Mouse (Mus musculus) G1E (cell line): ENCODE measurements around the gene Prpf18. TPM values are rescaled to one million over a fixed set of nuclear protein-coding genes. Genes with fewer than 3 reads are reported as not detected.

Source experiments
- ATAC-seq: 2 replicates; pipeline ENCODE4 v1.8.0; 2016; ENCODE audit warnings: mild to moderate bottlenecking; ENCODE audit not compliant: insufficient number of reproducible peaks, poor library complexity, low FRiP score, severe bottlenecking; ENCODE audit errors: extremely low read depth
- DNase-seq: peaks from one replicate; pipeline ENCODE4 v3.0.0; 2012; ENCODE audit warnings: low spot score
- H3K27me3 ChIP-seq: 2 replicates; pipeline ENCODE4 v1.6.1; 2012; ENCODE audit warnings: mild to moderate bottlenecking, low read length, inconsistent platforms; ENCODE audit not compliant: insufficient read depth
- H3K36me3 ChIP-seq: replicated peaks from 2 replicates; pipeline ENCODE3; 2012; ENCODE audit warnings: mild to moderate bottlenecking, inconsistent platforms
- H3K4me1 ChIP-seq: 2 replicates; pipeline ENCODE4 v1.6.1; 2012; ENCODE audit warnings: low read depth, low read length, inconsistent platforms, mixed read lengths; ENCODE audit not compliant: insufficient read depth
- H3K4me3 ChIP-seq: 2 replicates; pipeline ENCODE4 v1.5.1; 2012; ENCODE audit warnings: low read depth, mild to moderate bottlenecking, inconsistent platforms, low read length, moderate library complexity, mixed read lengths
- H3K9me3 ChIP-seq: replicated peaks from 2 replicates; pipeline ENCODE4 v1.6.1; 2012; ENCODE audit warnings: inconsistent platforms
- CTCF ChIP-seq: IDR thresholded peaks from 2 replicates; pipeline ENCODE4 v1.5.1; 2012; ENCODE audit warnings: low read depth, low read length, inconsistent platforms, mixed read lengths
- GATA1 ChIP-seq: IDR thresholded peaks from 2 replicates; pipeline ENCODE4 v1.6.1; 2012; ENCODE audit warnings: borderline replicate concordance, low read length, inconsistent platforms, mixed read lengths
- GATA2 ChIP-seq: IDR thresholded peaks from 2 replicates; pipeline ENCODE4 v1.6.1; 2012; ENCODE audit warnings: low read depth, low read length, inconsistent platforms, borderline replicate concordance
- POLR2AphosphoS5 ChIP-seq: IDR thresholded peaks from 2 replicates; pipeline ENCODE4 v1.6.1; 2012; ENCODE audit warnings: low read depth, low read length, inconsistent platforms; ENCODE audit not compliant: insufficient replicate concordance
- TAL1 ChIP-seq: conservative IDR thresholded peaks from 2 replicates; pipeline ENCODE4 v1.6.1; 2012; ENCODE audit warnings: low read depth, low read length, inconsistent platforms, mixed read lengths
- polyA plus RNA-seq: library from polyadenylated mRNA; stranded (reverse); fragments of >175 nt; gene quantifications from 2 replicates; pipeline ENCODE4 v1.2.3, GENCODE M21; 2012
- total RNA-seq, 2 experiments: library from RNA; stranded (forward) in 1 of 2; stranded (reverse) in 1 of 2; fragments of 200-1000 nt in 1 of 2; fragments of >200 nt in 1 of 2; fragmentation: Nextera tagmentation in 1 of 2; gene quantifications; 2 replicates each; pipeline ENCODE4 v1.2.3; 2014 to 2017

Gene Prpf18
- total and polyA plus RNA-seq, 3 experiments: 41.5 to 60.5 (median 44.1) TPM

- H3K27me3 ChIP-seq: no peaks in the 10 kb centered on the region
- no peak overlapping the region for H3K4me3 ChIP-seq
- no peak for TF ChIP-seq GATA2
- no peak for TF ChIP-seq CTCF
- peaks cover 84% of the 10 kb centered on the region for H3K36me3 ChIP-seq
- H3K9me3 ChIP-seq: no peaks in the 10 kb centered on the region
- no peaks in the 10 kb centered on the region for H3K4me1 ChIP-seq
- ATAC-seq (no peak), DNase-seq (no peak)
These were observed 40.6 kb downstream of the Prpf18 start for GRCm38 (mm10) chr2:4611295-4611694.

GRCm38 (mm10) chr2:4609433-4609832 lies 42.5 kb downstream of the Prpf18 start:
- Histone ChIP-seq H3K4me1 (no peaks in the 10 kb centered on the region), H3K36me3 (peaks cover 95% of the 10 kb centered on the region), H3K4me3 (no peak overlapping the region), H3K27me3 (no peaks in the 10 kb centered on the region), H3K9me3 (no peaks in the 10 kb centered on the region)
- no peak for DNase-seq
- TF ChIP-seq GATA1 (no peak), CTCF (no peak), POLR2AphosphoS5 (no peak), GATA2 (no peak)
- no peak for ATAC-seq

GRCm38 (mm10) chr2:4608253-4608652 lies 43.7 kb downstream of the Prpf18 start:
- peaks cover 98% of the 10 kb centered on the region for H3K36me3 ChIP-seq

GRCm38 (mm10) chr2:4606559-4606958 lies 45.4 kb downstream of the Prpf18 start:
- DNase-seq (no peak), ATAC-seq (no peak)
- Histone ChIP-seq H3K9me3 (no peaks in the 10 kb centered on the region), H3K27me3 (no peaks in the 10 kb centered on the region), H3K4me1 (no peaks in the 10 kb centered on the region; the same call in 1 of the 2 replicates), H3K4me3 (no peak overlapping the region), H3K36me3 (peaks cover 98% of the 10 kb centered on the region)
- TF ChIP-seq POLR2AphosphoS5 (no peak), GATA2 (no peak)

More at GRCm38 (mm10) chr2:4608253-4608652, 43.7 kb downstream of the Prpf18 start:
- TF ChIP-seq TAL1 (no peak), POLR2AphosphoS5 (no peak), GATA2 (no peak), CTCF (no peak), GATA1 (no peak)
- Histone ChIP-seq H3K4me1 (no peaks in the 10 kb centered on the region; the same call in 1 of the 2 replicates), H3K4me3 (no peak overlapping the region), H3K27me3 (no peaks in the 10 kb centered on the region), H3K9me3 (no peaks in the 10 kb centered on the region)
- DNase-seq (no peak), ATAC-seq (no peak)

GRCm38 (mm10) chr2:4603361-4603945 lies 48.5 kb downstream of the Prpf18 start:
- no peaks in the 10 kb centered on the region for H3K27me3 ChIP-seq
- no peaks in the 10 kb centered on the region for H3K9me3 ChIP-seq
- ATAC-seq (no peak), DNase-seq (no peak)
- no peak overlapping the region for H3K4me3 ChIP-seq
- no peak for TF ChIP-seq GATA1
- no peak for TF ChIP-seq CTCF
- no peak for TF ChIP-seq GATA2
- TF ChIP-seq TAL1: no peak
- TF ChIP-seq POLR2AphosphoS5: no peak
- H3K36me3 ChIP-seq: peaks cover 99% of the 10 kb centered on the region
- H3K4me1 ChIP-seq: peaks cover 2% of the 10 kb centered on the region

GRCm38 (mm10) chr2:4601034-4601890 lies 50.7 kb downstream of the Prpf18 start:
- peak; percentile 43 for DNase-seq
- Histone ChIP-seq H3K4me1 (peaks cover 2% of the 10 kb centered on the region), H3K27me3 (no peaks in the 10 kb centered on the region), H3K36me3 (peaks cover 98% of the 10 kb centered on the region), H3K4me3 (no peak overlapping the region), H3K9me3 (no peaks in the 10 kb centered on the region)
- ATAC-seq: no peak
- peak; percentile 28; the same call in 1 of the 2 replicates for TF ChIP-seq CTCF
- TF ChIP-seq POLR2AphosphoS5: no peak
- no peak for TF ChIP-seq TAL1
- TF ChIP-seq GATA2: no peak
- no peak for TF ChIP-seq GATA1
